In the genomic region with DNA sequence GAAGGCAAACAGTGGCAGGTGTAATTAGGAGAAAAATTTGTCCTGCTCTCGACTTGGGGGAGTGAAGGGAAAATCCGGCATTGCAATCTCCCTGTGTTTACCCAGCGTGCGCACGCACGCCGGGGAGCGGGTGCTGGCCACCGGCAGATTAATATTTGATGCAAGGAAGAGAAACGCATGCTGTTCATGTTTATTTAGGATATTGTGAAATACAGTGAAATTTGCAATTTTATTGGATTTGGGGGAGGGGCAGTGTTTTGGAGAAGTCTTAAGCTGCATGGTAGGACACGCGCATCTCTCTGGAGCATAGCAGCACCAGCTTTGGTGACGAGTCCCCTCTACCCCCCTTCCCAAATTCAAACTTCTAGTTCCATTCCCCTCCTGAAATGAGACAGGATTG, we compare ENCODE assay signal across 28 mouse cellular contexts.
"Had no signal": no experiment of that assay in that cellular context is flagged by ENCODE, and none has a peak within 500 bp of the region (broad histone marks: within the 10 kb centered on the region; RNA-seq: fewer than 3 reads in every experiment).

No protein-coding gene starts in this region.

- DNase-seq: cerebellum, adult 18-20 months; cerebellum, adult 2 months; cerebellum, adult 8-10 months; cerebellum, adult 9-10 months; cerebellum, adult 9-11 months; cerebellum, postnatal 10 days; cerebellum, postnatal 14 days; cerebellum, postnatal 25 days; cerebellum, postnatal 36 days; embryo, embryonic 11 days; forebrain, postnatal 0 days; gastrocnemius, adult 2 months; gastrocnemius, postnatal 10 days; gastrocnemius, postnatal 14 days; gastrocnemius, postnatal 25 days; gastrocnemius, postnatal 36 days; heart, adult 11 months had no signal

- H3K27me3 ChIP-seq: embryonic facial prominence, embryonic 15.5 days had no signal

- H3K36me3 ChIP-seq: embryonic facial prominence, embryonic 10.5 days; embryonic facial prominence, embryonic 12.5 days; embryonic facial prominence, embryonic 13.5 days; embryonic facial prominence, embryonic 15.5 days; forebrain, embryonic 10.5 days; forebrain, embryonic 12.5 days; forebrain, embryonic 15.5 days had no signal

- H3K9ac ChIP-seq: embryonic facial prominence, embryonic 12.5 days; embryonic facial prominence, embryonic 13.5 days; embryonic facial prominence, embryonic 15.5 days; forebrain, embryonic 12.5 days; forebrain, embryonic 13.5 days; forebrain, embryonic 15.5 days; forebrain, postnatal 0 days had no signal

- H3K9me3 ChIP-seq: embryonic facial prominence, embryonic 10.5 days; embryonic facial prominence, embryonic 12.5 days; embryonic facial prominence, embryonic 13.5 days; embryonic facial prominence, embryonic 15.5 days; forebrain, embryonic 10.5 days; forebrain, embryonic 12.5 days; forebrain, embryonic 13.5 days; forebrain, embryonic 15.5 days had no signal

- H3K4me2 ChIP-seq: embryonic facial prominence, embryonic 12.5 days; embryonic facial prominence, embryonic 13.5 days; embryonic facial prominence, embryonic 15.5 days; forebrain, embryonic 12.5 days; forebrain, embryonic 13.5 days; forebrain, embryonic 15.5 days had no signal

- H3K4me3 ChIP-seq: embryonic facial prominence, embryonic 10.5 days; embryonic facial prominence, embryonic 12.5 days; embryonic facial prominence, embryonic 13.5 days; embryonic facial prominence, embryonic 15.5 days; erythroblast, embryonic 14.5 days; forebrain, embryonic 10.5 days; forebrain, embryonic 12.5 days; forebrain, embryonic 13.5 days; forebrain, embryonic 15.5 days; gastrocnemius, adult 2 months had no signal

- H3K27ac ChIP-seq: embryonic facial prominence, embryonic 10.5 days; embryonic facial prominence, embryonic 12.5 days; embryonic facial prominence, embryonic 13.5 days; embryonic facial prominence, embryonic 15.5 days; forebrain, embryonic 10.5 days; forebrain, embryonic 12.5 days; forebrain, embryonic 13.5 days; forebrain, embryonic 15.5 days; gastrocnemius, adult 2 months had no signal

- H3K4me1 ChIP-seq: embryonic facial prominence, embryonic 10.5 days; embryonic facial prominence, embryonic 12.5 days; embryonic facial prominence, embryonic 13.5 days; embryonic facial prominence, embryonic 15.5 days; forebrain, embryonic 13.5 days; forebrain, embryonic 15.5 days had no signal

- ATAC-seq: forebrain, embryonic 13.5 days; forebrain, embryonic 14.5 days; forebrain, embryonic 15.5 days; forebrain, embryonic 16.5 days; forebrain, postnatal 0 days had no signal
